Mouse (Mus musculus) adrenal gland, adult 10 weeks (tissue): ENCODE results near the gene Olfr1493-ps1. TPM values are rescaled to one million over a fixed set of nuclear protein-coding genes. Genes with fewer than 3 reads are reported as not detected.

Experiments
- polyA plus RNA-seq: library from polyadenylated mRNA; stranded (reverse); fragments of 350-450 nt; fragmentation: Illumina TruSeq; extraction: RNeasy Lipid Tissue Mini Kit (QIAGEN cat#74804); gene quantifications from one replicate; pipeline ENCODE4 v1.2.3, GENCODE M21; 2014; ENCODE audit warnings: low read depth, low replicate concordance

The Olfr1493-ps1 gene
- not detected for polyA plus RNA-seq

GRCm38 (mm10) chr19:13722978-13723377 is at the start of gene Olfr1493-ps1:
Gene Olfr1493-ps1 (plus strand): TSS chr19:13723278.

DNA sequence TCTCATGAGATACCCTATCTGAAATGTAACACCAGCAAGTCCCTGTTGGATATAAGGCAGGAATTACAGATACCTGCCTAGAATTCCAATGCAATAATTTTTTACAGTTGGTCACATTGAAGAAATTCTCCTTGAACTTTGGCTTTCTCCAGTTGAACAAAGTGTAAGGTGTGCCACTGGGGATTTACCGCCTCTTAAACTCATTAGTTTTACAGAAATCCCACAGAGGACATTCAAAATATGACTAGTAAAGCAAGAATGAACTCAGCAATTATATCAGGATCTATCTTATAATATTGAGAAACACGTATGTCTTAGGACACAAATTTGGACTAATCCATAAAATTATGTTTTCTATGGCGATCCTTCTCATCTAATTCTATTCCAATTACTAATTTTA is 26.1 kb upstream of the Olfr1493-ps1 start, which contains the start of gene Olfr1491:
Gene Olfr1491, plus strand, starts transcription at position 301 of the 400 bp plus-strand sequence.

DNA sequence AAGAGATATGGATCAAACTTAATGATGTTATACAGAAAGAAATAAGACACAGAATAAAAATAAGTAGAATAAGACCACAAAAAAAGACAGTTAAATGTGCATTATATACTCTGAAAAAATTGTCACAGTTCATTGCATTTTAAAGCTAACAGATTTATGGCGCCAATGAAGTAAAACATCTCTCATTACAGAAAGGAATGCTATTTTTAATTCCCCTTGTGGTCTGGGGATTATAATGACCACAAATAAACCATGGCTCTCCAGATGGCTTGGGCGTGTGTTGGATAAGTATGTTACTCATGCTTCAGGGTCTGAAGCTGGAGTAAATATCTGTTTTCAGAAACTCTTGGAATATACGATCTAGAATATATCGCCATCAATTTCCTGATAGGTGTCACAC is 16.4 kb downstream of the Olfr1493-ps1 start, which contains the start of gene Olfr1494:
Gene Olfr1494, plus strand, starts transcription at position 301 of the 400 bp plus-strand sequence.

GRCm38 (mm10) chr19:13764306-13764705 is 41.2 kb downstream of the Olfr1493-ps1 start, which contains the start of gene Olfr1495:
Gene Olfr1495 (plus strand): TSS chr19:13764606.

GRCm38 (mm10) chr19:13777578-13777977 is 54.5 kb downstream of the Olfr1493-ps1 start, which contains the start of gene Olfr1496:
Gene Olfr1496 (plus strand): TSS chr19:13777878.

Other genes with a start within 250 kb of the Olfr1493-ps1 start
- not detected for gene Olfr1475, start 243.1 kb upstream of the Olfr1493-ps1 start, polyA plus RNA-seq
- not detected for gene Olfr1477, start 222.7 kb upstream of the Olfr1493-ps1 start, polyA plus RNA-seq
- gene Olfr1480, start 195.4 kb upstream of the Olfr1493-ps1 start, polyA plus RNA-seq, result not detected
- not detected for gene Olfr1484, start 139.8 kb upstream of the Olfr1493-ps1 start, polyA plus RNA-seq
- gene Olfr1487, start 105.9 kb upstream of the Olfr1493-ps1 start, polyA plus RNA-seq, result not detected
- gene Olfr1489, start 91.7 kb upstream of the Olfr1493-ps1 start, polyA plus RNA-seq, result not detected
- gene Olfr1490, start 72.2 kb upstream of the Olfr1493-ps1 start, polyA plus RNA-seq, result not detected
- gene Olfr1491, start 26.0 kb upstream of the Olfr1493-ps1 start, polyA plus RNA-seq, result not detected
- gene Olfr1494, start 16.4 kb downstream of the Olfr1493-ps1 start, polyA plus RNA-seq, result not detected
- not detected for gene Olfr1495, start 41.3 kb downstream of the Olfr1493-ps1 start, polyA plus RNA-seq
- gene Olfr1496, start 54.6 kb downstream of the Olfr1493-ps1 start, polyA plus RNA-seq, result not detected
- not detected for gene Olfr1497, start 74.9 kb downstream of the Olfr1493-ps1 start, polyA plus RNA-seq
- gene Olfr1499, start 96.2 kb downstream of the Olfr1493-ps1 start, polyA plus RNA-seq, result not detected
- gene Olfr1500, start 107.2 kb downstream of the Olfr1493-ps1 start, polyA plus RNA-seq, result not detected
- not detected for gene Olfr1501, start 127.4 kb downstream of the Olfr1493-ps1 start, polyA plus RNA-seq
- gene Olfr1502, start 138.5 kb downstream of the Olfr1493-ps1 start, polyA plus RNA-seq, result not detected
- not detected for gene Olfr1504, start 174.7 kb downstream of the Olfr1493-ps1 start, polyA plus RNA-seq
- not detected for gene Olfr1505, start 190.3 kb downstream of the Olfr1493-ps1 start, polyA plus RNA-seq